ENCODE assay signal across 9 mouse cellular contexts in genomic region chr11:99243200-99243819, GRCm38 (mm10). TPM values are rescaled to one million over a fixed set of nuclear protein-coding genes. Genes with fewer than 3 reads are reported as not detected.
DNase-seq lines count a peak whose midpoint lies in the region; ATAC-seq and TF ChIP-seq lines count a peak whose summit lies in the region.
"Had no signal": no experiment of that assay in that cellular context is flagged by ENCODE, and none has a peak within 500 bp of the region (broad histone marks: within the 10 kb centered on the region; RNA-seq: fewer than 3 reads in every experiment).

No protein-coding gene starts in this region.

- peak overlapping the region; percentile 72 for H3K4me2 ChIP-seq in heart, embryonic 14.5 days (ENCODE audit: low read length)
- peak overlapping the region; percentile 53 for H3K4me2 ChIP-seq in hindbrain, embryonic 13.5 days
- H3K4me2 ChIP-seq in midbrain, embryonic 12.5 days (replicated peaks), result peak overlapping the region; percentile 50

- WGBS in heart, embryonic 14.5 days, result 64% methylated on average over 3 of the region's 3 CpGs
- WGBS in hindbrain, embryonic 13.5 days, result 66% methylated on average over 3 of the region's 3 CpGs
- WGBS in midbrain, embryonic 12.5 days, result 71% methylated on average over 3 of the region's 3 CpGs

- no peaks in the 10 kb centered on the region for H3K36me3 ChIP-seq in heart, embryonic 14.5 days (ENCODE audit: control insufficient read depth, insufficient read depth, low read length)
- no peaks in the 10 kb centered on the region for H3K36me3 ChIP-seq in hindbrain, embryonic 13.5 days
- H3K36me3 ChIP-seq in midbrain, embryonic 12.5 days, result no peaks in the 10 kb centered on the region

- TF ChIP-seq POLR2A in brain, embryonic 14.5 days (IDR thresholded peaks at IDR 0.05; ENCODE audit: borderline replicate concordance, extremely low read depth, insufficient read depth, insufficient read length, poor library complexity, severe bottlenecking), result no peak

- H3K9me3 ChIP-seq in heart, embryonic 14.5 days (ENCODE audit: control insufficient read depth, low read length), result no peaks in the 10 kb centered on the region
- no peaks in the 10 kb centered on the region for H3K9me3 ChIP-seq in hindbrain, embryonic 13.5 days
- no peaks in the 10 kb centered on the region for H3K9me3 ChIP-seq in midbrain, embryonic 12.5 days

- H3K4me3 ChIP-seq in heart, embryonic 14.5 days (ENCODE audit: control insufficient read depth in 1 of 2, insufficient read depth in 1 of 2, low read depth in 1 of 2, low read length in 2 of 2), result peak overlapping the region; percentile 35 to 45
- peak overlapping the region; percentile 40 for H3K4me3 ChIP-seq in hindbrain, embryonic 13.5 days
- peak overlapping the region; percentile 28 for H3K4me3 ChIP-seq in midbrain, embryonic 12.5 days

- H3K27me3 ChIP-seq in heart, embryonic 14.5 days (ENCODE audit: control insufficient read depth, insufficient read depth, low read length), result no peaks in the 10 kb centered on the region
- no peaks in the 10 kb centered on the region for H3K27me3 ChIP-seq in hindbrain, embryonic 13.5 days
- H3K27me3 ChIP-seq in midbrain, embryonic 12.5 days, result 0 out of 2 replicates have a peak, but pooled peaks cover 4% of the 10 kb centered on the region

- no peak for TF ChIP-seq CTCF in brain, embryonic 14.5 days (IDR thresholded peaks at IDR 0.05; ENCODE audit: borderline replicate concordance, extremely low read depth, insufficient read depth, insufficient read length)

- ATAC-seq in heart, embryonic 14.5 days (ENCODE audit: insufficient number of reproducible peaks, insufficient read depth, low FRiP score, low read depth), result no peak
- no peak for ATAC-seq in hindbrain, embryonic 13.5 days (ENCODE audit: low FRiP score)
- no peak for ATAC-seq in midbrain, embryonic 12.5 days (ENCODE audit: low FRiP score, low read depth)

- no peak for DNase-seq in heart, adult 18-20 months
- peak; percentile 10 for DNase-seq in brain, embryonic 14.5 days (ENCODE audit: low read depth)
- no peak for DNase-seq in embryo, embryonic 10.5 days (ENCODE audit: low spot score)
- DNase-seq in right cerebral cortex, postnatal 25 days, result no peak
- DNase-seq in right cerebral cortex, postnatal 14 days, result no peak

- H3K27ac ChIP-seq in heart, embryonic 14.5 days (replicated peaks in 1 of 2; ENCODE audit: control insufficient read depth in 1 of 2, insufficient read depth in 1 of 2, low read depth in 2 of 2, low read length in 2 of 2), result peak overlapping the region in 1 of 2 experiments; percentile 42; a peak in 2 of 4 replicates
- H3K27ac ChIP-seq in hindbrain, embryonic 13.5 days, result peak overlapping the region; percentile 83
- H3K27ac ChIP-seq in midbrain, embryonic 12.5 days (replicated peaks), result peak overlapping the region; percentile 49

- peak overlapping the region; percentile 64 for H3K9ac ChIP-seq in heart, embryonic 14.5 days (ENCODE audit: low read length)
- H3K9ac ChIP-seq in hindbrain, embryonic 13.5 days, result peak overlapping the region; percentile 71
- H3K9ac ChIP-seq in midbrain, embryonic 12.5 days (replicated peaks), result no peak overlapping the region; the same call in 1 of the 2 replicates

- H3K4me1 ChIP-seq in heart, embryonic 14.5 days (ENCODE audit: control insufficient read depth in 2 of 2, insufficient read depth in 2 of 2, low read length in 2 of 2), result peaks cover 3 to 6% of the 10 kb centered on the region in 2 experiments; a peak in 3 of 4 replicates
- H3K4me1 ChIP-seq in hindbrain, embryonic 13.5 days (replicated peaks), result peaks cover 10% of the 10 kb centered on the region
- peaks cover 7% of the 10 kb centered on the region for H3K4me1 ChIP-seq in midbrain, embryonic 12.5 days

RNA-seq across cellular contexts. Expression of gene Krt222, which starts 0.6 kb away (rescaled TPM):
- polyA plus RNA-seq in heart, embryonic 14.5 days (2014; fragmentation: Nextera tagmentation; extraction: Ambion mirVana), result 3.0 and 3.4 TPM in 2 replicates
- 10 to 100 TPM; 27.8 to 33.0 TPM for total RNA-seq in heart, adult 18-20 months (2021)
- 1.4 and 2.9 TPM in 2 replicates for polyA plus RNA-seq in brain, embryonic 14.5 days (2012; rRNA removed)
- 3.9 and 4.1 TPM in 2 replicates for polyA plus RNA-seq in hindbrain, embryonic 13.5 days (2015; fragmentation: Nextera tagmentation; extraction: Ambion mirVana)
- 0.87 and 1.1 TPM in 2 replicates for polyA plus RNA-seq in midbrain, embryonic 12.5 days (2016; fragmentation: Nextera tagmentation; extraction: Ambion mirVana)
- total RNA-seq: granulocyte monocyte progenitor cell, adult 5-6 weeks had no signal

RNA-seq across cellular contexts. Expression of gene Smarce1, which starts 12.5 kb away (rescaled TPM):
- 93.5 and 104 TPM in 2 replicates for polyA plus RNA-seq in heart, embryonic 14.5 days (2014; fragmentation: Nextera tagmentation; extraction: Ambion mirVana)
- total RNA-seq in heart, adult 18-20 months (2021), result 10 to 100 TPM; 42.0 to 46.3 TPM
- polyA plus RNA-seq in brain, embryonic 14.5 days (2012; rRNA removed), result 162 and 270 TPM in 2 replicates
- 344 and 354 TPM in 2 replicates for polyA plus RNA-seq in hindbrain, embryonic 13.5 days (2015; fragmentation: Nextera tagmentation; extraction: Ambion mirVana)
- 357 and 380 TPM in 2 replicates for polyA plus RNA-seq in midbrain, embryonic 12.5 days (2016; fragmentation: Nextera tagmentation; extraction: Ambion mirVana)

RNA-seq across cellular contexts. Expression of gene Krt24, which starts 41.8 kb away (rescaled TPM):
- not detected in 2 replicates for polyA plus RNA-seq in heart, embryonic 14.5 days (2014; fragmentation: Nextera tagmentation; extraction: Ambion mirVana)
- not detected for total RNA-seq in heart, adult 18-20 months (2021)
- 0.08 TPM in 1 of 2 replicates, not detected in the other for polyA plus RNA-seq in brain, embryonic 14.5 days (2012; rRNA removed)
- polyA plus RNA-seq in hindbrain, embryonic 13.5 days (2015; fragmentation: Nextera tagmentation; extraction: Ambion mirVana), result 0.09 TPM in 1 of 2 replicates, not detected in the other
- polyA plus RNA-seq in midbrain, embryonic 12.5 days (2016; fragmentation: Nextera tagmentation; extraction: Ambion mirVana), result not detected in 2 replicates
- total RNA-seq: granulocyte monocyte progenitor cell, adult 5-6 weeks had no signal
